Mouse (Mus musculus) heart, adult 2 months (tissue): Measurements from ENCODE around the gene Tmed8. TPM values are rescaled to one million over a fixed set of nuclear protein-coding genes. Genes with fewer than 3 reads are reported as not detected.

ENCODE experiments used
- DNase-seq, 2 experiments: peaks; one replicate each; pipeline ENCODE4 v3.0.0; 2021
- H3K27ac ChIP-seq: fragments of 200-600 bp; 2 replicates; pipeline ENCODE4 v1.8.1; 2022
- H3K27me3 ChIP-seq: fragments of 200-500 bp; 2 replicates; pipeline ENCODE4 v1.6.1; 2012; ENCODE audit warnings: mild to moderate bottlenecking, low read length, inconsistent platforms, mixed read lengths; ENCODE audit not compliant: control insufficient read depth, insufficient read depth
- H3K36me3 ChIP-seq: fragments of 200-500 bp; 2 replicates; pipeline ENCODE4 v1.6.1; 2012; ENCODE audit warnings: low read length, inconsistent platforms; ENCODE audit not compliant: control insufficient read depth, insufficient read depth
- H3K4me1 ChIP-seq: fragments of 200-500 bp; 2 replicates; pipeline ENCODE4 v1.6.1; 2011; ENCODE audit warnings: low read length; ENCODE audit not compliant: control insufficient read depth, insufficient read depth
- H3K4me3 ChIP-seq: fragments of 200-600 bp; 2 replicates; pipeline ENCODE4 v1.8.1; 2022
- H3K79me2 ChIP-seq: fragments of 200-500 bp; replicated peaks from 2 replicates; pipeline ENCODE4 v1.6.1; 2012; ENCODE audit warnings: mild to moderate bottlenecking, inconsistent platforms, low read length, moderate library complexity, mixed read lengths; ENCODE audit not compliant: control insufficient read depth, insufficient read depth
- H3K9ac ChIP-seq: fragments of 200-500 bp; 2 replicates; pipeline ENCODE4 v1.6.1; 2012; ENCODE audit warnings: low read depth, mild to moderate bottlenecking, control low read depth, inconsistent platforms, low read length, mixed read lengths
- CTCF ChIP-seq: fragments of 200-600 bp; IDR thresholded peaks from 2 replicates; pipeline ENCODE4 v1.8.1; 2022; ENCODE audit warnings: antibody characterized with exemption, mild to moderate bottlenecking, moderate library complexity
- EP300 ChIP-seq: fragments of 200-500 bp; IDR thresholded peaks from 2 replicates; pipeline ENCODE4 v1.6.1; 2011; ENCODE audit warnings: low read depth, low read length, control low read depth; ENCODE audit not compliant: insufficient read depth
- POLR2A ChIP-seq: fragments of 200-500 bp; IDR thresholded peaks from 2 replicates; pipeline ENCODE4 v1.6.1; 2011; ENCODE audit warnings: mild to moderate bottlenecking, low read depth, low read length, control low read depth; ENCODE audit not compliant: insufficient read depth
- WGBS: fragments of 180-500 bp; shearing (Covaris S2); methylation state at CpG from one replicate; pipeline ENCODE4 v1.1.7; 2018; 5-methylcytosine and 5-hydroxymethylcytosine counted together
- intact Hi-C: fragments of 180-260 bp; cut with DNase I; formaldehyde crosslinking; loops from one replicate; pipeline ENCODE4 v1.15.1; 2025
- polyA plus RNA-seq: library from polyadenylated mRNA; depleted of rRNA; stranded (reverse); fragments of >200 nt; gene quantifications from 2 replicates; pipeline ENCODE4 v1.2.3, GENCODE M21; 2012
- total RNA-seq, 2 experiments: library from RNA; stranded (reverse); gene quantifications; 2 replicates each; pipeline ENCODE4 v1.2.3; 2021

Tmed8 gene
- total and polyA plus RNA-seq, 3 experiments, result 3.1 to 6.4 (median 5.3) TPM

GRCm38 (mm10) chr12:87138342-87138701, 61.9 kb downstream of the Tmed8 start:
- H3K36me3 ChIP-seq, result no peaks in the 10 kb centered on the region
- H3K9ac ChIP-seq, result no peak overlapping the region
- no peaks in the 10 kb centered on the region; the same call in 1 of the 2 replicates for H3K79me2 ChIP-seq
- H3K4me1 ChIP-seq, result no peaks in the 10 kb centered on the region
- intact Hi-C loops, result no loop called here
- 91% methylated on average over 2 of the region's 2 CpGs for WGBS
- no peak overlapping the region for H3K4me3 ChIP-seq
- no peak for TF ChIP-seq EP300
- H3K27ac ChIP-seq, result no peak overlapping the region
- no peaks in the 10 kb centered on the region for H3K27me3 ChIP-seq
- no peak for DNase-seq

GRCm38 (mm10) chr12:87137439-87138341, 62.6 kb downstream of the Tmed8 start:
- H3K27me3 ChIP-seq, result no peaks in the 10 kb centered on the region
- intact Hi-C loops, result no loop called here
- WGBS, result 85% methylated on average over 15 of the region's 15 CpGs
- no peaks in the 10 kb centered on the region for H3K4me1 ChIP-seq
- H3K9ac ChIP-seq, result no peak overlapping the region
- H3K27ac ChIP-seq, result no peak overlapping the region
- H3K36me3 ChIP-seq, result no peaks in the 10 kb centered on the region
- no peak for DNase-seq
- no peak overlapping the region for H3K4me3 ChIP-seq
- H3K79me2 ChIP-seq, result no peaks in the 10 kb centered on the region; the same call in 1 of the 2 replicates
- TF ChIP-seq POLR2A, result no peak
- TF ChIP-seq CTCF, result no peak
- TF ChIP-seq EP300, result no peak

- Histone ChIP-seq H3K79me2 (no peaks in the 10 kb centered on the region), H3K27ac (no peak overlapping the region), H3K27me3 (no peaks in the 10 kb centered on the region), H3K9ac (no peak overlapping the region), H3K4me1 (no peaks in the 10 kb centered on the region), H3K36me3 (no peaks in the 10 kb centered on the region), H3K4me3 (no peak overlapping the region)
- TF ChIP-seq EP300 (no peak), CTCF (no peak), POLR2A (no peak)
- no peak for DNase-seq
- intact Hi-C loops, result loop anchor here (5.0 kb wide), 1 partner anchor 140 kb away; no protein-coding TSS in a partner anchor
- WGBS, result 72% methylated on average over 9 of the region's 9 CpGs
These were observed 67.5 kb downstream of the Tmed8 start for GRCm38 (mm10) chr12:87132784-87133183.

- no peak for DNase-seq
- no peak overlapping the region for H3K27ac ChIP-seq
- no peak overlapping the region for H3K9ac ChIP-seq
- H3K4me1 ChIP-seq, result no peaks in the 10 kb centered on the region
- TF ChIP-seq POLR2A, result no peak
- TF ChIP-seq EP300, result no peak
- TF ChIP-seq CTCF, result no peak
- no peaks in the 10 kb centered on the region for H3K79me2 ChIP-seq
- intact Hi-C loops, result loop anchor here (5.0 kb wide), 1 partner anchor 140 kb away; no protein-coding TSS in a partner anchor
- 64% methylated on average over 6 of the region's 6 CpGs for WGBS
- H3K27me3 ChIP-seq, result no peaks in the 10 kb centered on the region
- no peak overlapping the region for H3K4me3 ChIP-seq
- H3K36me3 ChIP-seq, result no peaks in the 10 kb centered on the region
These were observed 68.0 kb downstream of the Tmed8 start for GRCm38 (mm10) chr12:87132210-87132609.

- H3K27me3 ChIP-seq, result no peaks in the 10 kb centered on the region
- WGBS, result 44% methylated on average over 3 of the region's 3 CpGs
These were observed 68.6 kb downstream of the Tmed8 start for GRCm38 (mm10) chr12:87131619-87132018.

GRCm38 (mm10) chr12:87131181-87131580, 69.1 kb downstream of the Tmed8 start:
- H3K9ac ChIP-seq, result no peak overlapping the region
- no peaks in the 10 kb centered on the region for H3K4me1 ChIP-seq
- no peaks in the 10 kb centered on the region for H3K36me3 ChIP-seq
- H3K27ac ChIP-seq, result no peak overlapping the region
- no peak for TF ChIP-seq CTCF
- TF ChIP-seq EP300, result no peak
- TF ChIP-seq POLR2A, result no peak
- intact Hi-C loops, result loop anchor here (2.0 to 5.0 kb wide), 2 partner anchors 141 to 204 kb away; no protein-coding TSS in a partner anchor
- WGBS, result 69% methylated on average over 2 of the region's 2 CpGs
- H3K4me3 ChIP-seq, result no peak overlapping the region
- H3K79me2 ChIP-seq, result no peaks in the 10 kb centered on the region
- H3K27me3 ChIP-seq, result no peaks in the 10 kb centered on the region
- no peak for DNase-seq

More at GRCm38 (mm10) chr12:87131619-87132018, 68.6 kb downstream of the Tmed8 start:
- TF ChIP-seq POLR2A (no peak), CTCF (peak; percentile 66)
- H3K27ac ChIP-seq, result no peak overlapping the region
- H3K79me2 ChIP-seq, result no peaks in the 10 kb centered on the region
- no peaks in the 10 kb centered on the region for H3K36me3 ChIP-seq
- H3K9ac ChIP-seq, result no peak overlapping the region
- no peaks in the 10 kb centered on the region for H3K4me1 ChIP-seq
- DNase-seq, result no peak
- intact Hi-C loops, result loop anchor here (2.0 to 5.0 kb wide), 2 partner anchors 141 to 203 kb away; no protein-coding TSS in a partner anchor
- H3K4me3 ChIP-seq, result no peak overlapping the region
